Mouse (Mus musculus): ENCODE data around the gene Ms4a12. TPM values are rescaled to one million over a fixed set of nuclear protein-coding genes. Genes with fewer than 3 reads are reported as not detected.

Ms4a12 gene
- polyA plus RNA-seq, 1 experiment from 2014 or later: not detected

- DNase-seq: no peak
- ATAC-seq (ENCODE audit: insufficient read depth): no peak
- no peaks in the 10 kb centered on the region for H3K27me3 ChIP-seq (ENCODE audit: insufficient read depth, low read length)
- WGBS: 44% methylated on average over 1 of the region's 1 CpGs
- H3K4me3 ChIP-seq (ENCODE audit: low read depth, low read length): no peak overlapping the region
- H3K4me1 ChIP-seq (ENCODE audit: insufficient read depth): no peaks in the 10 kb centered on the region
- H3K27ac ChIP-seq (ENCODE audit: low read depth): no peak overlapping the region
- H3K9me3 ChIP-seq (ENCODE audit: low read depth, low read length): no peaks in the 10 kb centered on the region
- TF ChIP-seq CTCF (IDR thresholded peaks at IDR 0.05; ENCODE audit: low read depth): no peak
- no peak overlapping the region for H3K4me2 ChIP-seq
- no peak overlapping the region for H3K9ac ChIP-seq
- H3K36me3 ChIP-seq (ENCODE audit: insufficient read depth): no peaks in the 10 kb centered on the region
These were observed 39.7 kb downstream of the Ms4a12 start for GRCm38 (mm10) chr19:11192552-11192951.

GRCm38 (mm10) chr19:11184121-11184520 is 48.1 kb downstream of the Ms4a12 start:
- no peak overlapping the region for H3K4me3 ChIP-seq (ENCODE audit: low read depth, low read length)
- 17% methylated on average over 5 of the region's 5 CpGs for WGBS

DNA sequence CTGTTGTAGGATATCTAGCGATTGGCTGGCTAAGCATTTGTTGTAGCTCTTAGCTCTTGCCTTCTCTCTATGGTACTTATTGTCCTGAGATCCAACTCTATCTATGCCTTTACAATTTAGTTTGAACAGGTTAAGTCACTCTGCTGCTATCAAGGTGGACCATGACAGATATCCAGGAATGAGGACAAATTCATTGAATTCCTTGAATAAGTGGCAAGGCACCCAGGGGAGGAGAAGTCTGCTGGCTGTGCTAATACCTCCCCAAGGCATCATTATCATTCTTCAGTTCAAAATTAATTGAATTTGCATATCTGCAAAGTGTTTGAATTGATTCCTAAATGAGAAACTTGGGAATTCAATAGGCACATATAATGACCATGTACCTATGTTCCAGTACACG is 54.8 kb downstream of the Ms4a12 start:
- ATAC-seq (ENCODE audit: insufficient read depth): no peak
- Histone ChIP-seq H3K27ac (ENCODE audit: low read depth) (no peak overlapping the region), H3K9me3 (ENCODE audit: low read depth, low read length) (no peaks in the 10 kb centered on the region), H3K36me3 (ENCODE audit: insufficient read depth) (no peaks in the 10 kb centered on the region), H3K4me1 (ENCODE audit: insufficient read depth) (no peaks in the 10 kb centered on the region), H3K9ac (no peak overlapping the region), H3K4me2 (no peak overlapping the region), H3K27me3 (ENCODE audit: insufficient read depth, low read length) (no peaks in the 10 kb centered on the region), H3K4me3 (ENCODE audit: low read depth, low read length) (no peak overlapping the region)
- 65% methylated on average over 2 of the region's 2 CpGs for WGBS
- TF ChIP-seq CTCF (IDR thresholded peaks at IDR 0.05; ENCODE audit: low read depth): no peak
- DNase-seq: no peak

More at GRCm38 (mm10) chr19:11184121-11184520, 48.1 kb downstream of the Ms4a12 start:
- no peak overlapping the region for H3K9ac ChIP-seq
- no peaks in the 10 kb centered on the region for H3K36me3 ChIP-seq (ENCODE audit: insufficient read depth)
- peak; percentile 20; the same call in 1 of the 2 replicates for TF ChIP-seq CTCF (IDR thresholded peaks at IDR 0.05; ENCODE audit: low read depth)
- no peak overlapping the region for H3K4me2 ChIP-seq
- ATAC-seq (ENCODE audit: insufficient read depth) (no peak), DNase-seq (peak; percentile 7)
- no peaks in the 10 kb centered on the region for H3K4me1 ChIP-seq (ENCODE audit: insufficient read depth)
- H3K9me3 ChIP-seq (ENCODE audit: low read depth, low read length): no peaks in the 10 kb centered on the region
- no peak overlapping the region for H3K27ac ChIP-seq (ENCODE audit: low read depth)
- H3K27me3 ChIP-seq (ENCODE audit: insufficient read depth, low read length): no peaks in the 10 kb centered on the region

DNA sequence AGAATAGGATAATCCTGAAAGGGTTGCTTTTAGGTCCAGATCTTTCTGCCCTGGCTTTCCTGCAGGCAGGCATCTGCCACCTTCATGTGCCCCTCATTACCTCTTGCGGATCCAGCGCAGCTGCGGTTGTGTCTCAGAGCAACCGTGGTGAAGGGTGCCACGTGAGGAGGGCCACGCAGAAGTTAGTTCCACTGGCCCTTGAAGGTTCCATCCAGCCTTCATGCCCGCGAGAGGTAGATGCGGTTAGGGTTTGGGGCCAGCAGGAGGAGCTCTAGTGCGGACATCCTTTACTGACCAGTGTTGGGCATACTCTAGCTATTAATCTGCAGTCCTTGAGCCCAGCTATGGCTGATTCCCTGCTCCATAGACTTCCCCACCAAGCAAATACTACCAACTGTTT is 67.1 kb downstream of the Ms4a12 start, which contains the start of gene 1700025F22Rik:
1700025F22Rik (minus strand) TSS at position 149 of the 400 bp plus-strand sequence.
- H3K27ac ChIP-seq (ENCODE audit: low read depth): no peak within 1 kb of the TSS
- 28% methylated on average over 10 of the region's 10 CpGs for WGBS
- H3K27me3 ChIP-seq (ENCODE audit: insufficient read depth, low read length): no peaks in the 10 kb centered on the region; the same call in 1 of the 2 replicates
- ATAC-seq (ENCODE audit: insufficient read depth) (no peak), DNase-seq (peak; percentile 6)
- no peaks in the 10 kb centered on the region for H3K36me3 ChIP-seq (ENCODE audit: insufficient read depth)
- no peak within 1 kb of the TSS for H3K9ac ChIP-seq
- H3K9me3 ChIP-seq (ENCODE audit: low read depth, low read length): no peaks in the 10 kb centered on the region
- peak; percentile 39 for TF ChIP-seq CTCF (IDR thresholded peaks at IDR 0.05; ENCODE audit: low read depth)
- H3K4me2 ChIP-seq: no peak within 1 kb of the TSS
- no peaks in the 10 kb centered on the region for H3K4me1 ChIP-seq (ENCODE audit: insufficient read depth)
- no peak within 1 kb of the TSS for H3K4me3 ChIP-seq (ENCODE audit: low read depth, low read length)

Other genes with a start within 250 kb of the Ms4a12 start
- not detected in 2 replicates for gene Ms4a15, start 239.2 kb downstream of the Ms4a12 start, polyA plus RNA-seq (2014; fragmentation: Nextera tagmentation; extraction: Ambion mirVana)
- gene Ms4a18, start 214.4 kb downstream of the Ms4a12 start, polyA plus RNA-seq (2014; fragmentation: Nextera tagmentation; extraction: Ambion mirVana): not detected in 2 replicates
- 0.18 TPM in 1 of 2 replicates, not detected in the other for gene Ms4a8a, start 151.3 kb downstream of the Ms4a12 start, polyA plus RNA-seq (2014; fragmentation: Nextera tagmentation; extraction: Ambion mirVana)
- gene 1700017D01Rik, start 101.6 kb downstream of the Ms4a12 start, polyA plus RNA-seq (2014; fragmentation: Nextera tagmentation; extraction: Ambion mirVana): not detected in 2 replicates
- not detected in 2 replicates for gene 1700025F22Rik, start 67.1 kb downstream of the Ms4a12 start, polyA plus RNA-seq (2014; fragmentation: Nextera tagmentation; extraction: Ambion mirVana)
- gene Ms4a13, start 35.7 kb downstream of the Ms4a12 start, polyA plus RNA-seq (2014; fragmentation: Nextera tagmentation; extraction: Ambion mirVana): not detected in 2 replicates
- gene Ms4a1, start 33.8 kb upstream of the Ms4a12 start, polyA plus RNA-seq (2014; fragmentation: Nextera tagmentation; extraction: Ambion mirVana): not detected in 2 replicates
- not detected in 2 replicates for gene Ms4a5, start 51.4 kb upstream of the Ms4a12 start, polyA plus RNA-seq (2014; fragmentation: Nextera tagmentation; extraction: Ambion mirVana)
- gene Ms4a14, start 82.0 kb upstream of the Ms4a12 start, polyA plus RNA-seq (2014; fragmentation: Nextera tagmentation; extraction: Ambion mirVana): 0.05 TPM in 1 of 2 replicates, not detected in the other
- gene Ms4a7, start 103.7 kb upstream of the Ms4a12 start, polyA plus RNA-seq (2014; fragmentation: Nextera tagmentation; extraction: Ambion mirVana): 3.0 and 5.0 TPM in 2 replicates
- gene Ms4a4a, start 143.1 kb upstream of the Ms4a12 start, polyA plus RNA-seq (2014; fragmentation: Nextera tagmentation; extraction: Ambion mirVana): 3.5 and 5.1 TPM in 2 replicates
- gene Ms4a4c, start 172.3 kb upstream of the Ms4a12 start, polyA plus RNA-seq (2014; fragmentation: Nextera tagmentation; extraction: Ambion mirVana): 0.63 and 1.5 TPM in 2 replicates
- 0.18 TPM in 1 of 2 replicates, not detected in the other for gene Ms4a4b, start 211.1 kb upstream of the Ms4a12 start, polyA plus RNA-seq (2014; fragmentation: Nextera tagmentation; extraction: Ambion mirVana)
- 6.3 and 7.1 TPM in 2 replicates for gene Ms4a6c, start 236.9 kb upstream of the Ms4a12 start, polyA plus RNA-seq (2014; fragmentation: Nextera tagmentation; extraction: Ambion mirVana)

Measured in lung, embryonic 14.5 days (tissue).